Mouse (Mus musculus): ENCODE measurements at regions not wholly inside any gene's neighbourhood (a gene's known extent, or its start where the extent isn't known, plus 50 kb on each side); places are given as distances from the start of the nearest gene placed in this dataset.

GRCm38 (mm10) chr2:173418951-173419350 lies 103.4 kb upstream of the 1700021F07Rik start:
- no peak for DNase-seq
- H3K27me3 ChIP-seq (ENCODE audit: control insufficient read depth, insufficient read depth, low read length): no peaks in the 10 kb centered on the region
- no peak overlapping the region for H3K27ac ChIP-seq (ENCODE audit: control insufficient read depth, insufficient read depth, low read length)
- H3K36me3 ChIP-seq (ENCODE audit: control insufficient read depth, insufficient read depth, low read length): no peaks in the 10 kb centered on the region
- no peak overlapping the region for H3K4me3 ChIP-seq (ENCODE audit: control insufficient read depth, insufficient read depth, low read length)
- 97% methylated on average over 7 of the region's 7 CpGs for WGBS
- TF ChIP-seq POLR2A (IDR thresholded peaks at IDR 0.05; ENCODE audit: control insufficient read depth, extremely low read depth, insufficient read depth, low read length, poor library complexity) (no peak), CTCF (IDR thresholded peaks at IDR 0.05; ENCODE audit: borderline replicate concordance, control insufficient read depth, extremely low read depth, insufficient read depth, low read length, poor library complexity) (no peak)
- peaks cover 17% of the 10 kb centered on the region for H3K4me1 ChIP-seq (replicated peaks; ENCODE audit: control insufficient read depth, insufficient read depth, low read length)

GRCm38 (mm10) chr2:173419972-173420391 lies 102.4 kb upstream of the 1700021F07Rik start:
- WGBS: 44% methylated on average over 10 of the region's 10 CpGs
- H3K4me3 ChIP-seq (ENCODE audit: control insufficient read depth, insufficient read depth, low read length): no peak overlapping the region
- DNase-seq: no peak
- H3K27me3 ChIP-seq (ENCODE audit: control insufficient read depth, insufficient read depth, low read length): no peaks in the 10 kb centered on the region
- H3K4me1 ChIP-seq (replicated peaks; ENCODE audit: control insufficient read depth, insufficient read depth, low read length): peaks cover 13% of the 10 kb centered on the region
- TF ChIP-seq CTCF (IDR thresholded peaks at IDR 0.05; ENCODE audit: borderline replicate concordance, control insufficient read depth, extremely low read depth, insufficient read depth, low read length, poor library complexity): no peak
- TF ChIP-seq POLR2A (IDR thresholded peaks at IDR 0.05; ENCODE audit: control insufficient read depth, extremely low read depth, insufficient read depth, low read length, poor library complexity): no peak
- H3K27ac ChIP-seq (ENCODE audit: control insufficient read depth, insufficient read depth, low read length): no peak overlapping the region
- no peaks in the 10 kb centered on the region for H3K36me3 ChIP-seq (ENCODE audit: control insufficient read depth, insufficient read depth, low read length)

- no peak for DNase-seq
- 94% methylated on average over 5 of the region's 5 CpGs for WGBS
- no peak overlapping the region for H3K27ac ChIP-seq (ENCODE audit: control insufficient read depth, insufficient read depth, low read length)
- no peak overlapping the region for H3K4me3 ChIP-seq (ENCODE audit: control insufficient read depth, insufficient read depth, low read length)
- H3K4me1 ChIP-seq (replicated peaks; ENCODE audit: control insufficient read depth, insufficient read depth, low read length): peaks cover 13% of the 10 kb centered on the region
- no peaks in the 10 kb centered on the region for H3K27me3 ChIP-seq (ENCODE audit: control insufficient read depth, insufficient read depth, low read length)
- TF ChIP-seq CTCF (IDR thresholded peaks at IDR 0.05; ENCODE audit: borderline replicate concordance, control insufficient read depth, extremely low read depth, insufficient read depth, low read length, poor library complexity): no peak
- no peak for TF ChIP-seq POLR2A (IDR thresholded peaks at IDR 0.05; ENCODE audit: control insufficient read depth, extremely low read depth, insufficient read depth, low read length, poor library complexity)
- H3K36me3 ChIP-seq (ENCODE audit: control insufficient read depth, insufficient read depth, low read length): no peaks in the 10 kb centered on the region
Measured at GRCm38 (mm10) chr2:173420481-173420880, 101.9 kb upstream of the 1700021F07Rik start.

DNA sequence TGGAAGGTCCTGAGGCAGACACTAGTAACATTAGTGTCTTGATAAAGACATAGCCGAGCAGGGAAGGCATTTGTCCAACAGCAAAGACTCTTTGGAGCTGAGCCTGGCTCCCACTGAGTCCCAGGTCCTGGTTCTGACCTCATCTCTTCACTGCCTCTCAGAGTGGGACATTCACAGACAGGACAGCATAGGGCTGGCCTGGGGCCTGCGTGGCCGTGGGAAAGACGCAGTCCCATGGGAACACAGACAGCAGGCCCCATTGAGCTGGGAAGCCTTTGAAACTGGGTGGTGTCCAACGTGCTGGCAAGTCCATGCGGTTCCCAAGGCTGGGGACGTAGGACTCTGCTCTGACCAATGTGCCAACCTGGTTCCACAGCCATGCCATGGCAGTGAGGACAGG lies 97.5 kb upstream of the 1700021F07Rik start:
- H3K4me1 ChIP-seq (replicated peaks; ENCODE audit: control insufficient read depth, insufficient read depth, low read length): peaks cover 29% of the 10 kb centered on the region
- TF ChIP-seq POLR2A (IDR thresholded peaks at IDR 0.05; ENCODE audit: control insufficient read depth, extremely low read depth, insufficient read depth, low read length, poor library complexity): no peak
- no peak for TF ChIP-seq CTCF (IDR thresholded peaks at IDR 0.05; ENCODE audit: borderline replicate concordance, control insufficient read depth, extremely low read depth, insufficient read depth, low read length, poor library complexity)

GRCm38 (mm10) chr2:173425754-173426153 lies 96.6 kb upstream of the 1700021F07Rik start:
- Histone ChIP-seq H3K27ac (ENCODE audit: control insufficient read depth, insufficient read depth, low read length) (no peak overlapping the region), H3K27me3 (ENCODE audit: control insufficient read depth, insufficient read depth, low read length) (no peaks in the 10 kb centered on the region), H3K4me1 (replicated peaks; ENCODE audit: control insufficient read depth, insufficient read depth, low read length) (peaks cover 25% of the 10 kb centered on the region), H3K4me3 (ENCODE audit: control insufficient read depth, insufficient read depth, low read length) (no peak overlapping the region), H3K36me3 (ENCODE audit: control insufficient read depth, insufficient read depth, low read length) (no peaks in the 10 kb centered on the region)
- 95% methylated on average over 9 of the region's 9 CpGs for WGBS
- TF ChIP-seq CTCF (IDR thresholded peaks at IDR 0.05; ENCODE audit: borderline replicate concordance, control insufficient read depth, extremely low read depth, insufficient read depth, low read length, poor library complexity): no peak
- no peak for TF ChIP-seq POLR2A (IDR thresholded peaks at IDR 0.05; ENCODE audit: control insufficient read depth, extremely low read depth, insufficient read depth, low read length, poor library complexity)
- no peak for DNase-seq

More for the DNA sequence above, 97.5 kb upstream of the 1700021F07Rik start:
- Histone ChIP-seq H3K27me3 (ENCODE audit: control insufficient read depth, insufficient read depth, low read length) (no peaks in the 10 kb centered on the region), H3K27ac (ENCODE audit: control insufficient read depth, insufficient read depth, low read length) (no peak overlapping the region), H3K4me3 (ENCODE audit: control insufficient read depth, insufficient read depth, low read length) (no peak overlapping the region), H3K36me3 (ENCODE audit: control insufficient read depth, insufficient read depth, low read length) (no peaks in the 10 kb centered on the region)
- 96% methylated on average over 7 of the region's 7 CpGs for WGBS
- no peak for DNase-seq

DNA sequence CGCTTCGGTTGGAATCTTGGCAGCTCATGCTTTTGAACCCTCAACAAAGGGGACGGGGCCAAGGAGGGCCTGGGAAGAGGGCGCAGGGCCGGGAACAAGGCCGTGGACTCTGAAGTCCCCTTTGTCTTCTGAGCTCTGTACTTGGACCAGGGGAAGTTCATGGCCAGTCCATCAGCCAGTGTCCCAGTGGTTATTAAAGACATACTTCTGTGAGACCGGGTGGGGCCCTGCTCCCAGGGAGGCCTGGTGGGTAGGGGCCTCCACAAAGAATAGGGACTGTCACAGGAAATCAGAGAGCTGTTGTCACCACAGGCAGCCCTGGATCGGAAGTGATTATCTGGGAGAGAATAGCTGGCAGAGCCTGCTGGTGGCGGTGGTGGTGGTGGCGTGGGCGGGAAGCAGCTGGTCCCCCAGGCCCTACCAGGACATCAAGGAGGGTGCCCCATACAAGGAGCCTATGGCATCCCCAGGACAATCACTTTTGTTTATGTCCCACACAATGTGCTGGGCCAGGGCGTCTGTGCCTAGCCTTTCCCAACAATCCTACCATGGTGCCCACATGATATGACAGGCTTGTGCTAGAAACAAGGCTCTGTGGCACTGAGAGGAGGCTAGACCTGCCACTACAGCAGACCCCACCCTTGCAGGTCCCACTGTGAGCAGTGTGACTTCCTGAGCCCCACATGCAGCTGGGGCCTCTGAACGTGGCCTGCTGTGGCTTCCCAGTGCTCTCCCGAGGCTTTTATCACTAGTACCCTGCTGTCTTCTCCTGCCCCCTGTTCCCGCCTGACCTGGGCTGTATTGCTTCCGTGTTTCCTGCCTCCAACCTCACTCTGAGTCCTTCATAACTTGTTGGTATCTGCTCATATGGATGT lies 96.0 kb upstream of the 1700021F07Rik start:
- Histone ChIP-seq H3K36me3 (ENCODE audit: control insufficient read depth, insufficient read depth, low read length) (no peaks in the 10 kb centered on the region), H3K4me1 (replicated peaks; ENCODE audit: control insufficient read depth, insufficient read depth, low read length) (peaks cover 23% of the 10 kb centered on the region), H3K4me3 (ENCODE audit: control insufficient read depth, insufficient read depth, low read length) (no peak overlapping the region), H3K27ac (ENCODE audit: control insufficient read depth, insufficient read depth, low read length) (peak overlapping the region; percentile 35; the same call in 1 of the 2 replicates), H3K27me3 (ENCODE audit: control insufficient read depth, insufficient read depth, low read length) (no peaks in the 10 kb centered on the region)
- WGBS: 64% methylated on average over 16 of the region's 16 CpGs
- TF ChIP-seq CTCF (IDR thresholded peaks at IDR 0.05; ENCODE audit: borderline replicate concordance, control insufficient read depth, extremely low read depth, insufficient read depth, low read length, poor library complexity) (no peak), POLR2A (IDR thresholded peaks at IDR 0.05; ENCODE audit: control insufficient read depth, extremely low read depth, insufficient read depth, low read length, poor library complexity) (no peak)
- peak; percentile 49 for DNase-seq

Data from thymus, adult 2 months (tissue).